Mouse (Mus musculus): ENCODE data around the gene Cadm3. TPM values are rescaled to one million over a fixed set of nuclear protein-coding genes. Genes with fewer than 3 reads are reported as not detected.

The Cadm3 gene
- under 1 TPM in 1 of 26 experiments, not detected in 25; 0.98 TPM for total RNA-seq (2018; cell fraction: chromatin; rRNA removed)
- total RNA-seq (2018; cell fraction: cytosol; rRNA removed): under 1 TPM in 5 of 26 experiments, not detected in 21; 0.05 to 0.18 (median 0.09) TPM
- under 1 TPM in 1 of 26 experiments, not detected in 25; 0.55 TPM for total RNA-seq (2018; cell fraction: nucleus; rRNA removed)
- not detected in 3 replicates for polyA plus RNA-seq (2018)

DNA sequence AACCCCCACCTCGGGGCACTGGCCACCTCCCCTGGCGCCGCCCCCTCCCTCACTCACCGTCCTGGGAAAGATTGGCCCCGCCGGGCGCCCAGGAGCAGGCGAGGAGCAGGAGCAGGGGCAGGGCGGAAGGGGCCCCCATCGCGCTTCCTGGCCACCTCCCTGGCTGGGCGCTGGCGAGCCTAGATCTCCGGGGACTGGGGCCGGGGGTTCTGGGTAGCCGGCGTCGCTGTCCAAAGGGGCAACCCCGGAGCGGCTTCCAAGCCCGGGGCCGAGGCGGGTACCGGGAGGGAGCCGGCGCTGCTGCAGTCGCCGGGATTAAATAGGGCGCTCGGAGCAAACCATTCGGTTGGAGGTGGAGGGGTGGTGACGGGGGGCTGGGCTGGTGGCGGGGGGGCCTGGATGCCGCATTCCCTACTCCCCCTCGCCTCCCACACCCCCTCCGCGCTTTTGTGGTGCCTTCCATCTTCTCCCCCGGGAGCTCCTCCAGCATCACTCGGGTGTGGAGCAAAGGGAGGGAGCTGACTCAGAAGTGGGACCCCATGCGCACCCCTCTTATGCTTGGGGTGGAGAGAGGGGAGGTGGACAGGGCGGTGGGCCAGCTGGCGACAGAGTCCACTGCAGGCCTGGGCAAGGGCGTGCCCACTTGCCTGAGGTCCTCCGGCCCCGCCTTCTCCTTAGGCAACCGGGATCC, at the start of gene Cadm3:
Gene Cadm3, minus strand, starts transcription at position 340 of the 691 bp plus-strand sequence.
- Histone ChIP-seq H3K36me3 (ENCODE audit: inconsistent target) (no peaks in the 10 kb centered on the region), H3K4me3 (ENCODE audit: inconsistent target) (no peak within 1 kb of the TSS), H3K79me2 (ENCODE audit: inconsistent target) (no peaks in the 10 kb centered on the region), H3K27ac (no peak within 1 kb of the TSS)
- 4% methylated on average over 43 of the region's 46 CpGs for WGBS (ENCODE audit: missing documents)

DNA sequence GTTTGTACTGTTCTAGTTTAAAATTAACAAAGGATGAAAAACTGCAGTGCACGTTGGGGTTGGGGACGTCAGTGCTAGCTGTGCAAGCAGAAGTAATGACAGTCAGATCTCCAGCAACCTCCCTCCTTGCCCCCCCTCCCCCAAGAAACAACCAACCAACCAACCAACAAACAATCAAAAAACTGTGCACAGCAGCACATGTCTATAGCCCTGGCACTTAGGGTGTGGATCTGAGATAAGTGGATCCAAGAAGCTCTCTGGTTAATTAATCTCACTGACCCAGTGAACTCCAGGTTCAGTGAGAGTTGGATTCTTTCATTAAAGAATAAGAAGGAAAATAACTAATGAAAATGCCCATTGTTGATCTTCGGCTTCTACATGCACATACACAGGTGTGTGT, 47.1 kb upstream of the Cadm3 start:
- WGBS (ENCODE audit: missing documents): 64% methylated on average over 2 of the region's 3 CpGs
- Histone ChIP-seq H3K27ac (no peak overlapping the region), H3K36me3 (ENCODE audit: inconsistent target) (no peaks in the 10 kb centered on the region), H3K79me2 (ENCODE audit: inconsistent target) (no peaks in the 10 kb centered on the region), H3K4me3 (ENCODE audit: inconsistent target) (no peak overlapping the region)

- no peak overlapping the region for H3K4me3 ChIP-seq (ENCODE audit: inconsistent target)
- 3% methylated on average over 4 of the region's 4 CpGs for WGBS (ENCODE audit: missing documents)
- H3K36me3 ChIP-seq (ENCODE audit: inconsistent target): no peaks in the 10 kb centered on the region
- H3K79me2 ChIP-seq (ENCODE audit: inconsistent target): no peaks in the 10 kb centered on the region
- no peak overlapping the region for H3K27ac ChIP-seq
These were observed 44.4 kb upstream of the Cadm3 start for GRCm38 (mm10) chr1:173411863-173412262.

- Histone ChIP-seq H3K27ac (peak overlapping the region; percentile 53), H3K36me3 (ENCODE audit: inconsistent target) (no peaks in the 10 kb centered on the region), H3K79me2 (ENCODE audit: inconsistent target) (no peaks in the 10 kb centered on the region), H3K4me3 (ENCODE audit: inconsistent target) (no peak overlapping the region)
These were observed 41.6 kb upstream of the Cadm3 start for GRCm38 (mm10) chr1:173409066-173409465.

DNA sequence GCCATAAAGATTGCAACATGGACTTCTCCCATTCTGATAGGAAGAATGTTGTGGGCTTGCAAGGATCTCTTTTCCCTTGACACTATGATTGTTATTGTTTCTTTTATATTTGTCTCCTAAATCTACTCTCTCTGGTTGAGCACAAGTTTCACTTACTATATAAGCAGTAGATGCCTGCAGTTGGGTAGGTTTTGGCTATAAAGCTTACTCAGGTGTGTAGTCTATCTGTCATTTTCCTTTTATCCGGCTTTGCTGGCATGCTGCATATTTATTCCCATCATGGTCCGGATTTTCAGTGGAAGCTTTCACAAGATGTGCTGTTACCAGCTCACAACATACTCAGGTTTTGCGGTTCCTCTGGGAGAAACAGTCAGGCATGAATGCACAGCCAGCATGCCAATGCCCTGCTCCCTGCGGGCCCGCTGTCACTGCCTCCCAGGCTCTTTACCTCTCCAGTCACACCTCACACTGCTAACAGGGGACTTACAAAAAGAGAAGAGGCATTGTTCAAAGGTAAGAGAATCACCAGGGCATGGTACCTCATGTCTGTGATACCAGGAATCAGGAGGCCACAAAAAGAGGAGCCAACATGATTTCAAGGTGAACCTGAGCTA, 37.3 kb upstream of the Cadm3 start:
- no peak overlapping the region for H3K27ac ChIP-seq
- no peaks in the 10 kb centered on the region for H3K79me2 ChIP-seq (ENCODE audit: inconsistent target)
- 96% methylated on average over 5 of the region's 5 CpGs for WGBS (ENCODE audit: missing documents)
- H3K36me3 ChIP-seq (ENCODE audit: inconsistent target): no peaks in the 10 kb centered on the region
- H3K4me3 ChIP-seq (ENCODE audit: inconsistent target): no peak overlapping the region

DNA sequence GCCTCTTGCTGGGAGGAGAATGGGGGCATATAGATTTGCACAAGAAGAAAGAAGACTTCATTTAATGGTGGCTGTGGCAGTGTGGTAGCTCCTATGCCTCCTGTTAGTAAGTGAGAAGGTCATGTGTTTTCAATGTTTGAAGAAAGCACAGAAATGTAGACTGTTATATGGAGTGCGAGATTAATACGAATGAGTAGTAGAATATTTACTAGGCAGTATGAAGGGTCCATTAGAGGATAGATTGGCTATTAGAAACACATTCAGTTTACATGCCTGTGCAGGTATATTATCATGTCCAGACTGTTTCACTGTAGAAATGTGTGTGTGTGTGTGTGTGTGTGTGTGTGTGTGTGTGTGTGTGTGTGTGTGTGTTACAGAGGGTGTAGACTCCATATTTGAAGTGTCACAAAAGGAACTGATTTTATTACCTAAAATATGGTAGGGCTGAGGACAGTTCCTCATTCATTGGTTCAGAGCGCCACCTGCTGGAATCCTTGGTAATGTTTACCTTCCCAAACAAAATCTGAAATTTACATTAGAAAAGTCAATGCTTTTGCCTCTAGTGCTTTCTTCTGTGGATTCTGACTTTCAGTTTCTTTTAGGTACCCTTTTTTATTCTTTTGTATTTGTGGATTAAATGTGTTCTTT, 31.0 kb upstream of the Cadm3 start:
- no peaks in the 10 kb centered on the region for H3K79me2 ChIP-seq (ENCODE audit: inconsistent target)
- H3K4me3 ChIP-seq (ENCODE audit: inconsistent target): no peak overlapping the region
- H3K27ac ChIP-seq: no peak overlapping the region
- 45% methylated on average over 3 of the region's 3 CpGs for WGBS (ENCODE audit: missing documents)
- H3K36me3 ChIP-seq (ENCODE audit: inconsistent target): no peaks in the 10 kb centered on the region

GRCm38 (mm10) chr1:173391754-173392153, 24.3 kb upstream of the Cadm3 start:
- Histone ChIP-seq H3K36me3 (ENCODE audit: inconsistent target) (no peaks in the 10 kb centered on the region), H3K27ac (no peak overlapping the region), H3K4me3 (ENCODE audit: inconsistent target) (no peak overlapping the region), H3K79me2 (ENCODE audit: inconsistent target) (no peaks in the 10 kb centered on the region)
- WGBS (ENCODE audit: missing documents): 41% methylated on average over 6 of the region's 6 CpGs

- Histone ChIP-seq H3K79me2 (ENCODE audit: inconsistent target) (no peaks in the 10 kb centered on the region), H3K4me3 (ENCODE audit: inconsistent target) (no peak overlapping the region), H3K36me3 (ENCODE audit: inconsistent target) (no peaks in the 10 kb centered on the region), H3K27ac (no peak overlapping the region)
- WGBS (ENCODE audit: missing documents): 25% methylated on average over 12 of the region's 13 CpGs
These were observed 22.5 kb upstream of the Cadm3 start for GRCm38 (mm10) chr1:173389901-173390401.

DNA sequence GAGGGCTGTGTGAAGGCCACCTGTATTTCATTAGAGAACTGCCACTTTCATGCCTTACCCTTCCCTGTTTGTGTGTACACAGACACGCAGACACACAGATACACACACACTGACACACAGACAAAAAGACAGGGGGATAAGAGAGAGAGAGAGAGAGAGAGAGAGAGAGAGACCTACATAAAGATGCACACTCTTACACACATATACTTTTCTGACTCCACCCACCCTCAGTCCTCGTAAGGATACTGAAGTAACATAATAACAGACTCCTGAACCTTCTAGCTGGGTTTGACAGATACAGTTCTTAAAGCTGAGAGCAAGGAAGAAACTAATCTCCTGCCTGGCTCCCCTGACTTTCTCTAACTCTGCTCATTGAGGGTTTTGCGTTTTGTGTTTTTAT, 21.9 kb upstream of the Cadm3 start:
- Histone ChIP-seq H3K4me3 (ENCODE audit: inconsistent target) (no peak overlapping the region), H3K36me3 (ENCODE audit: inconsistent target) (no peaks in the 10 kb centered on the region), H3K79me2 (ENCODE audit: inconsistent target) (no peaks in the 10 kb centered on the region), H3K27ac (no peak overlapping the region)
- WGBS (ENCODE audit: missing documents): 55% methylated on average over 3 of the region's 3 CpGs

DNA sequence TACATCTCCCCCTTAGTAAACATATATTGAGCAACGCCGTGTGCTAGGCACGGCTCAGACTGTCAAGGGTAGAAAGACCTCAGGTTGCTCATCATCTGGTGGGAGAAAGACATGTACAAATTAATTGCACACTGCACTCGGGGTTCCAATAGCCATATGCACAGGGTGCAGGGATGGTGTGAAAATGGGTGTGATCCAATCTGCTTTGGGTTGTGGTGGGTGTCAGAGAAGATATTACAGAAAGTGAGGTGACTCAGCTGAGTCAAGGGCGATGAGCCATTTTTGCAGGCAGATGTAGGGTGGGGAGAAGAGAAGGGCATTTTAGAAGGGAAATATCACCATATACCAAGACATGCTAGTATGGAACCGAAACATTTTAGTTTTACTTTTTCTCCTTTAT, 13.9 kb upstream of the Cadm3 start:
- 94% methylated on average over 6 of the region's 6 CpGs for WGBS (ENCODE audit: missing documents)
- Histone ChIP-seq H3K36me3 (ENCODE audit: inconsistent target) (no peaks in the 10 kb centered on the region), H3K27ac (no peak overlapping the region), H3K79me2 (ENCODE audit: inconsistent target) (no peaks in the 10 kb centered on the region), H3K4me3 (ENCODE audit: inconsistent target) (no peak overlapping the region)

DNA sequence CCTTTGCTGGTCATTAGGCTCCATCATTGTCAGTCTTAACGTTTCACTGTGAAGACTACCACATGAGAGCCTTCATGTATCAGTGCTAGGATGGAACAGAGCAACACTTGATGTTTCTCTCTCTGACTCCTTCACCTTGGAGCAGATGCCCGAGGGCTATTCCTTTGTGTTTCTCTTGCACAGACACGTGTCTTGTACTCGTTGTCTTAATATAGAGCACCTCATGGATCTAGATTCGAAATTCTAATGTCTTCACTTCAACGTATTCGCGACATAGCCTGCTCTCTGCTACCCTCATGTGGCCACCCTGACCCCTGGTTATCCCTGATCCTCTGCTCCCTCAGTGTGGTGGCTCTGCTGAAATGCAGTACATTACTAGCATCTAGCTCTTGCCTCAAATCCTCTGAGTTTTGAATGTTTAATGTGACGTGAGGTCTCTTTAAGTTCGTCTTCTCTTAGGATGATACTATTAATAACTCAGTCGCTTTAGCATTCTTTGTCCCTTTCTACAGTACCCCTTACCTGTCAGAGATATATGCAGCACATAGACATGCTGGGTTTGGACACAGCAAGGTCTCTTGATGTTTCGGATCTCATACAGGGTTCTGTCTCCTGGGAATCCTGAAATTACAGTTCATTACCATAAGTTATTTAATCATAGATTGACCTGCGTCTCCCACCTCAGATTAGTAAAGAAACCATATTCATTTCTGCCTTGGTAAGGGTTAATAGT, 10.1 kb upstream of the Cadm3 start:
- Histone ChIP-seq H3K27ac (no peak overlapping the region), H3K36me3 (ENCODE audit: inconsistent target) (no peaks in the 10 kb centered on the region), H3K79me2 (ENCODE audit: inconsistent target) (no peaks in the 10 kb centered on the region), H3K4me3 (ENCODE audit: inconsistent target) (no peak overlapping the region)
- 26% methylated on average over 13 of the region's 13 CpGs for WGBS (ENCODE audit: missing documents)

GRCm38 (mm10) chr1:173374020-173374419, 6.5 kb upstream of the Cadm3 start:
- WGBS (ENCODE audit: missing documents): 3% methylated on average over 7 of the region's 7 CpGs
- H3K36me3 ChIP-seq (ENCODE audit: inconsistent target): no peaks in the 10 kb centered on the region
- no peak overlapping the region for H3K4me3 ChIP-seq (ENCODE audit: inconsistent target)
- no peak overlapping the region for H3K27ac ChIP-seq
- no peaks in the 10 kb centered on the region for H3K79me2 ChIP-seq (ENCODE audit: inconsistent target)

DNA sequence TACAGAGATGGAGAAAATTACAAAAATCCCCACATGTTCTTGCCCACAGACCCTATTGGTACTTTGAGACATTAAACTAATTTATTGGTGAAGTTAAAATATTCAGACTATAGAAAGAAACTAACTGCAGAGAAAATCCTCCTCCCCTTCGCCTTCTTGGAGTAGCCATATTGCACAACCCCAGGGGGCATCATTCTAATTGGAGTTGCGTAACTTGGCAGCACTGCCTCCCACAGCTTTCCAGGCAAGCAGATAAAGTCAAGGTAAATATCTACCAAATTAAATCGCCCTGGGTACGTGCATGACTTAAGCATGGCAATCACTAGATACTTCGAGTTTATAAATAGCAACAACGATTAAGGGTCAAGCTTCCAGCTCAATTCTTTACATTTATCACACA, 4.1 kb upstream of the Cadm3 start:
- no peaks in the 10 kb centered on the region for H3K79me2 ChIP-seq (ENCODE audit: inconsistent target)
- no peak overlapping the region for H3K4me3 ChIP-seq (ENCODE audit: inconsistent target)
- no peaks in the 10 kb centered on the region for H3K36me3 ChIP-seq (ENCODE audit: inconsistent target)
- no peak overlapping the region for H3K27ac ChIP-seq
- 75% methylated on average over 6 of the region's 6 CpGs for WGBS (ENCODE audit: missing documents)

- Histone ChIP-seq H3K4me3 (ENCODE audit: inconsistent target) (no peak overlapping the region), H3K27ac (no peak overlapping the region), H3K79me2 (ENCODE audit: inconsistent target) (no peaks in the 10 kb centered on the region), H3K36me3 (ENCODE audit: inconsistent target) (no peaks in the 10 kb centered on the region)
- WGBS (ENCODE audit: missing documents): 82% methylated on average over 6 of the region's 6 CpGs
These were observed 3.0 kb upstream of the Cadm3 start for GRCm38 (mm10) chr1:173370456-173370855.
